Mouse (Mus musculus) left cerebral cortex, adult 2 months (tissue): ENCODE measurements at regions not wholly inside any gene's neighbourhood (a gene's known extent, or its start where the extent isn't known, plus 50 kb on each side); places are given as distances from the start of the nearest gene placed in this dataset.

Experiments used
- DNase-seq, 2 experiments: peaks; one replicate each; pipeline ENCODE4 v3.0.0; 2021 to 2022; ENCODE audit warnings: low spot score in 2 of 2, mixed read lengths in 1 of 2; ENCODE audit errors: extremely low spot score in 1 of 2
- H3K27ac ChIP-seq: fragments of 200-600 bp; 2 replicates; pipeline ENCODE4 v1.8.1; 2022
- H3K4me3 ChIP-seq: fragments of 200-600 bp; 2 replicates; pipeline ENCODE4 v1.8.1; 2022
- CTCF ChIP-seq: fragments of 200-600 bp; IDR thresholded peaks from 2 replicates; pipeline ENCODE4 v1.8.1; 2022; ENCODE audit warnings: antibody characterized with exemption, mild to moderate bottlenecking, moderate library complexity
- intact Hi-C: fragments of 180-260 bp; cut with DNase I; formaldehyde crosslinking; loops from one replicate; pipeline ENCODE4 v1.15.1; 2025

GRCm38 (mm10) chr4:153752791-153753190, 204.2 kb upstream of the A430005L14Rik start:
- peak; percentile 20 to 28 for DNase-seq
- intact Hi-C loops, result no loop called here
- no peak overlapping the region for H3K4me3 ChIP-seq
- H3K27ac ChIP-seq, result no peak overlapping the region
- TF ChIP-seq CTCF, result no peak

DNA sequence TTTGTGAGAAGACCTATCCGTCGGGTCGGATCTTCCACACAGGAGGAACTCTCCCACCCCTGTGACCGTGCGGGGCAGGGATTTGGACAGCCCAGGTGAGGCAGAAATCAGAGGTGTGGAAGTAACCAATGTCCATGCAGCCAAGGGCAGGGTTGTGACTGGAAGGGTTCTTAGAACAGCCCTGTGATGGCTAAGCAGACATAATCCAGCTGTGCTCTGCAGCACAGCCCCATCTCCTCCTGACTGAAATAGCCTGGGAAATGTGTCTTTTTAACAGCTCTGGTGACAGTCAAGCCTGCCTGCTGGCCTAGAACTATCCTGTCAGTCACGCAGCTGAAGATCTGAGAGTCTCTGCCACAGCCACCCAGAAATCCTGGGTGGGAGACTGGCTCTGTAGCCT, 198.7 kb upstream of the A430005L14Rik start:
- Histone ChIP-seq H3K4me3 (no peak overlapping the region), H3K27ac (no peak overlapping the region)
- TF ChIP-seq CTCF, result no peak
- intact Hi-C loops, result no loop called here
- no peak for DNase-seq

GRCm38 (mm10) chr4:153758781-153759180, 198.3 kb upstream of the A430005L14Rik start:
- TF ChIP-seq CTCF, result no peak

GRCm38 (mm10) chr4:153760934-153761333, 196.1 kb upstream of the A430005L14Rik start:
- DNase-seq, result no peak
- peak; percentile 26 for TF ChIP-seq CTCF

More at GRCm38 (mm10) chr4:153758781-153759180, 198.3 kb upstream of the A430005L14Rik start:
- Histone ChIP-seq H3K27ac (no peak overlapping the region), H3K4me3 (no peak overlapping the region)
- DNase-seq, result no peak
- intact Hi-C loops, result no loop called here

GRCm38 (mm10) chr4:153763413-153763812, 193.6 kb upstream of the A430005L14Rik start:
- no peak for TF ChIP-seq CTCF
- Histone ChIP-seq H3K4me3 (no peak overlapping the region), H3K27ac (no peak overlapping the region)
- DNase-seq, result no peak
- intact Hi-C loops, result no loop called here

More at GRCm38 (mm10) chr4:153760934-153761333, 196.1 kb upstream of the A430005L14Rik start:
- Histone ChIP-seq H3K27ac (no peak overlapping the region), H3K4me3 (no peak overlapping the region)
- intact Hi-C loops, result no loop called here

DNA sequence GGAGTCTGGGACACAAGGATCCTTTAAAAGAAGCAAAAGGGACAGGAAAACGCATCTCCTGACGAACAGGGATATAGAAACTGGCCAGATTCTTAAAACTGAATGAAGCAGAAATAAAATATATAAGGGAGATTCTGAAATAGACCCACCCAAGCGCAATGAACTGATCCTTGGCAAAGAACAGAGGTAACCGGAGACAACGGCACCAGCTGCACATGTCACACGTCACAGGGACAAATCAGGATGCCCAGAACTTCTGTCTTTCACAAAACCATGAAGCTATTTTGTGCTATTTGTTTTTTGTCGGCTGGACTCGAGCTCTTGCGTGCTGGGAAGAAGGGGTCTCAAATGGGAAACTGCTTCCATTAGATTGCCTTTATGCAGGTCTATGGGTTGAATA, 189.3 kb upstream of the A430005L14Rik start:
- no peak overlapping the region; the same call in 1 of the 2 replicates for H3K27ac ChIP-seq
- intact Hi-C loops, result no loop called here
- DNase-seq, result no peak
- no peak for TF ChIP-seq CTCF
- no peak overlapping the region for H3K4me3 ChIP-seq

DNA sequence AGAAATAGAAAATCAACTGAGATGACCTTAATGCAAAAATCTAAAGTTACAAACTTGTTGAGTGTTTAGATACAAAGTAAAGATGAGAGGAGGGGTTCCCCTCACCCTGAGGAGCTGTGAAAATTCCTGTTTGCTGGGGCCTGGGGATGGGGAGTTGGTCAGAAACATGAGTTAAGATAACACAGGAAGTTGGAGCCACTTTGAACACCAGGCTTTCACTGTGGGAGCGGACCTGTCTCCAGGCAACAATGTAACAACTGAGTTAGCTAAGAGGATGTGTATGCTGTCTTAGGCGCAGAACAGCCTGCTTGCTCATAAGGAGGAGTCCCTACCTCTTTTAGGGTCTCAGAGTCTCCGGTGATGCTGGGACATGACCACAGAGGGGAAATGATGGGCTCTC, 188.7 kb upstream of the A430005L14Rik start:
- no peak for TF ChIP-seq CTCF
- no peak for DNase-seq
- intact Hi-C loops, result no loop called here
- Histone ChIP-seq H3K27ac (peak overlapping the region; percentile 7; the same call in 1 of the 2 replicates), H3K4me3 (no peak overlapping the region)

DNA sequence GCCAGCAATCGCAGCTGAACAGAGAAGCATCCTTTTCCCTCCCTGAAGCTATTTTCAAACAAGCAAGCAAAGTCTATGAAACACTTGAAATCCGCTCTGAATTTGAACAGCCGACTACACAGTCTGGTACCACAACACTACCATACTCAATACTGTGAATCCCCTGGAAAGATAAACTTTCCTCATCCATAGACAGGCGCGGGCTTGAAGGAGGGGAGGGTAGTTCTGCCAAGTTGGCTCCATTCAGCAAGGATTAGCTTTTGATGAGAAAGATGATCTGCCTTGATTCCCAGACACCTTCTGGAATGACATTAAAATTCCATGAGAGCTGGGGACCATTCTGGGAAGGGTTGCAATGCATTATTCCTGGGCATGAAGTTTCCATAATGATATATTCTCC, 186.4 kb upstream of the A430005L14Rik start:
- intact Hi-C loops, result no loop called here
- no peak for TF ChIP-seq CTCF
- no peak overlapping the region for H3K4me3 ChIP-seq

DNA sequence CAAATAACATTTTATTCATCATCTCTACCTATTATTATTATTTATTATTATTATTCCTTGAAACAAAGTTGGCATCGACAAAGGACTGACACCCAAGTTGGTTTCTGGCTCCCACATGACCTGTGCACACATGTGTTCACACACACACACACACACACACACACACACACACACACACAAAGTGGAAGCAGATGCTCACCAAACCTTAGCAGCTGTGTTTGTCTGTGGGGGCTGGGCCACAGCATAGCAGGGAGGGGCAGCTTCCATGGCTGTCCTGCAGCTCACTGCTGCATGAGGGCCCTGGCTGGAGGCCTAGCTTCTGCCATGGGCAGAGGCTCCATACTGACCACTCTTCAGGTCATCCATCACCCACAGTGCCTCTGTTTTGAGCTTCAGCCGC, 176.5 kb upstream of the A430005L14Rik start:
- TF ChIP-seq CTCF, result no peak
- DNase-seq, result no peak
- no peak overlapping the region for H3K4me3 ChIP-seq
- no peak overlapping the region for H3K27ac ChIP-seq
- intact Hi-C loops, result no loop called here

More for the DNA sequence above, 186.4 kb upstream of the A430005L14Rik start:
- no peak overlapping the region for H3K27ac ChIP-seq
- no peak for DNase-seq

DNA sequence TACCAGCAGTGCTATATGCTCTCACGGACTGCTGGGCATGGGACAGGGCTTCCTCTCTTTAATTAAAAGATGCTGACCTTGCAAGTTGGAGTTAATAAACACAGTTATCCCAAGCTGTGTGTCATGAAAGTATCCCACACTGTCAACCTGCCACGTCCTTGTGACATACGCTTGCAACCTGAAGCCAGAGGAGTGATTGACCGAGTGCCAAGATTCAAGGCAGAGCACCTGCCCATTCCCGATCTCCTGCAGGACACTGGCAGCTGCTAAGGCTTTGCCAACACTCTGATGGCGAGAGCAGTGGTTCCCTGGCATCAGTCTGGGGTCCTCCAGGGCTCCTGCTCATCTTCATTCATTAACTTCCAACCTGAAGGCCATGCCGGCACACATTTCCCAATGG, 175.8 kb upstream of the A430005L14Rik start:
- DNase-seq, result no peak
- intact Hi-C loops, result no loop called here
- no peak for TF ChIP-seq CTCF
- Histone ChIP-seq H3K4me3 (no peak overlapping the region), H3K27ac (no peak overlapping the region)

DNA sequence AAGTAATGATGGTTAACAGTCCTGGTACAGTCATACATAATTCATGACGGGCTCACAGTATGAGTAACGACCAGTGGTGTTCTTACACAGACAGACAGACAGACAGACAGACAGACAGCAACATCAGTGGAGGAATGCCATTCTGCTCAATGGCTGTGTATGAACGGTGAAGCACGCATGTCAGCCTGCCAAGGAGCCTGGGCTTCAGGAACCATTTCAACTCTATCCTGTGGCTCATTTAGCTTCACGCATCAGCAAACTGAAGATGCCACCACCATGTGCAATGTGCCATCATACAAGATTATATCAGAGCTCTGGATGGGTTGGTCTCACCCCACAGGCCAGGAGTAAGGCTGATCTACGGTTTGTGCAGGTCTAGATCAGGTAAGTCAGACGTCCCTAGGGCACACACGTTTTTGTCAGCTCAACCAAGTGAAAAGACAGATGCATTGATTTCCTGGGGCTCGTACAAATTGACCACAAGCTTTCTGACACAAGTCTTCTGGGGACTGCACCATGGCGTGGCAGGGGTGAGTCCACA, 175.0 kb upstream of the A430005L14Rik start:
- intact Hi-C loops, result no loop called here
- Histone ChIP-seq H3K27ac (no peak overlapping the region), H3K4me3 (no peak overlapping the region)
- TF ChIP-seq CTCF, result no peak
- DNase-seq, result no peak

- no peak overlapping the region for H3K4me3 ChIP-seq
- H3K27ac ChIP-seq, result no peak overlapping the region
- no peak for DNase-seq
- intact Hi-C loops, result no loop called here
- TF ChIP-seq CTCF, result no peak
Observed at GRCm38 (mm10) chr4:153784401-153784800, 172.6 kb upstream of the A430005L14Rik start.

GRCm38 (mm10) chr4:153785564-153785963, 171.5 kb upstream of the A430005L14Rik start:
- DNase-seq, result no peak
- no peak overlapping the region for H3K27ac ChIP-seq
- intact Hi-C loops, result no loop called here
- H3K4me3 ChIP-seq, result no peak overlapping the region
- TF ChIP-seq CTCF, result no peak
